Mouse (Mus musculus) neural tube, embryonic 11.5 days (tissue): ENCODE data around the gene Slc11a1. TPM values are rescaled to one million over a fixed set of nuclear protein-coding genes. Genes with fewer than 3 reads are reported as not detected.

Experiments used
- ATAC-seq: fragments of 200-750 bp; cut with Nextera tagmentation; 2 replicates; pipeline ENCODE4 v1.8.0; 2017; ENCODE audit warnings: moderate number of reproducible peaks, mild to moderate bottlenecking, moderate TSS enrichment, moderate library complexity; ENCODE audit not compliant: insufficient read depth, low FRiP score, low TSS enrichment
- DNase-seq: peaks from one replicate; pipeline ENCODE4 v3.0.0-alpha.2; 2015; ENCODE audit warnings: low spot score
- H3K27ac ChIP-seq: fragments of 300-500 bp; sonication (generic); 2 replicates; pipeline ENCODE4 v1.5.1; 2014; ENCODE audit warnings: low read depth, mild to moderate bottlenecking, low read length
- H3K27me3 ChIP-seq: fragments of 300-500 bp; sonication (generic); 2 replicates; pipeline ENCODE4 v1.6.1; 2014; ENCODE audit warnings: mild to moderate bottlenecking, low read length, mixed read lengths; ENCODE audit not compliant: control insufficient read depth, insufficient read depth
- H3K36me3 ChIP-seq: fragments of 300-500 bp; sonication (generic); 2 replicates; pipeline ENCODE4 v1.6.1; 2014; ENCODE audit warnings: mild to moderate bottlenecking, low read length, moderate library complexity, mixed read lengths; ENCODE audit not compliant: control insufficient read depth, insufficient read depth
- H3K4me1 ChIP-seq: fragments of 300-500 bp; sonication (generic); 2 replicates; pipeline ENCODE4 v1.6.1; 2014; ENCODE audit warnings: low read length, mixed read lengths; ENCODE audit not compliant: control insufficient read depth, insufficient read depth
- H3K4me2 ChIP-seq: fragments of 300-500 bp; sonication (generic); 2 replicates; pipeline ENCODE4 v1.6.1; 2014; ENCODE audit warnings: low read depth, mild to moderate bottlenecking, moderate library complexity
- H3K4me3 ChIP-seq: fragments of 300-500 bp; sonication (generic); 2 replicates; pipeline ENCODE4 v1.5.1; 2014; ENCODE audit warnings: low read depth, low read length
- H3K9ac ChIP-seq: fragments of 300-500 bp; sonication (generic); 2 replicates; pipeline ENCODE4 v1.6.1; 2014; ENCODE audit warnings: mild to moderate bottlenecking, low read length
- H3K9me3 ChIP-seq: fragments of 300-500 bp; sonication (generic); 2 replicates; pipeline ENCODE4 v1.6.1; 2016; ENCODE audit warnings: low read length; ENCODE audit not compliant: control insufficient read depth
- WGBS: fragments of 180-500 bp; shearing (Covaris S2); extraction: QIAGEN DNeasy Blood & Tissue Kit; methylation state at CpG from one replicate; pipeline ENCODE4 v1.1.7; 2014; 5-methylcytosine and 5-hydroxymethylcytosine counted together
- polyA plus RNA-seq: library from polyadenylated mRNA; unstranded; fragments of >200 nt; fragmentation: Nextera tagmentation; extraction: Ambion mirVana; gene quantifications from 2 replicates; pipeline ENCODE4 v1.2.1, GENCODE M21; 2014

Slc11a1 gene
- polyA plus RNA-seq, 1 experiment from 2014 or later = 2.3 TPM

DNA sequence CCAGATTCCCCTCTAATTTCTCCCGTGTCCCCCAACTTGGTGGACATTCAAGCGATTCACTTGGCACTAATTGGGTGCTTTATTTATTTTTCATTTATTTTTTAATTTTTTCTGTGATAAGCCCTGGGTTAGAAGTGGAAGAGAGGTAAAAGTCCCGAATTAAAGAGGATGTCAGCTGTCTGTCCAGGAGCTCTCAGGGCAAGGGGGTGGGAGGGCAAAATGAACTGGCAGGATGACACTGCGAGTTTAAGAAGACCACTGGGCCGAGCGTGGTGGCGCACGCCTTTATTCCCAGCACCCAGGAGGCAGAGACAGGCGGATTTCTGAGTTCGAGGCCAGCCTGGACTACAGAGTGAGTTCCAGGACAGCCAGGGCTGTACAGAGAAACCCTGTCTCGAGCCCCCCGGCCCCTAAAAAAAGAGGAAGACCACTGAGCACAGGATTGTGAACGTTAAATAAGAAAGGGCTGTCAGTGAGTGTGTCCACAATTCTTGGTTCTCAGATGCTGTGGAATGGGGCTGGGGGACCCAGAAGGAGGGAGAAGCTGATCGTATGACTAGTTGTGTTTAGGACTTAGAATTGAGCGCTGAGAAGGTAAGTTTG lies 12.5 kb downstream of the Slc11a1 start:
- DNase-seq = no peak
- no peaks in the 10 kb centered on the region for H3K36me3 ChIP-seq
- H3K9ac ChIP-seq = no peak overlapping the region
- peaks cover 8% of the 10 kb centered on the region for H3K4me1 ChIP-seq
- WGBS = 67% methylated on average over 15 of the region's 15 CpGs
- H3K9me3 ChIP-seq = no peaks in the 10 kb centered on the region
- peak overlapping the region; percentile 91; the same call in 1 of the 2 replicates for H3K27ac ChIP-seq
- no peak overlapping the region for H3K4me3 ChIP-seq
- ATAC-seq = no peak
- H3K27me3 ChIP-seq = 0 out of 2 replicates have a peak, but pooled peaks cover 4% of the 10 kb centered on the region
- peak overlapping the region; percentile 63 for H3K4me2 ChIP-seq

DNA sequence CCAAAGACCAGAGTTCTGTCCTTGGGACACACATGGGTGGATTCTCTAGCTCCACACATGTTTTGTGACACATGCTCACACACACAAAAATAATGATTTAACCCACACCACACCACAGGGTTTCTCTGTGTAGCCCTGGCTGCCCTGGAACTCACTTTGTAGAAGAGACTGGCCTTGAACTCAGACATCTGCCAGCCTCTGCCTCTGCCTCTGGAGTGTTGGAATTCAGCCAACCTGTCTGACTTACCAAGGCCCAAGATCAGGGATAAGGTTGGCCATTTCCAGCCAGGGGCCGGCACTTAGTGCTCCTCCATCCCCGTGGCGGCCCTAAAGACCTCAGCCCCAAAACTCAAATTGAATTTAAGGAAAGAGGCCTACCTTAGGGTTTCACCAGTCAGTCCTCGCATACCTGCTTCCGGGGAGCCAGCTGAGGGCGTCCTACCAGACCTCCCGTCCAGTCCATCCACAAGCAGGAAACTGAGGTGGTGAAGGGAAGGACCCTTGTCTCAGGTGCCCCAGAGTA lies 13.5 kb downstream of the Slc11a1 start:
- ATAC-seq (no peak), DNase-seq (no peak)
- no peaks in the 10 kb centered on the region for H3K9me3 ChIP-seq
- H3K4me3 ChIP-seq = no peak overlapping the region
- H3K9ac ChIP-seq = no peak overlapping the region
- no peak overlapping the region for H3K27ac ChIP-seq
- no peak overlapping the region for H3K4me2 ChIP-seq
- no peaks in the 10 kb centered on the region for H3K36me3 ChIP-seq
- H3K4me1 ChIP-seq = peaks cover 14% of the 10 kb centered on the region
- 0 out of 2 replicates have a peak, but pooled peaks cover 4% of the 10 kb centered on the region for H3K27me3 ChIP-seq
- WGBS = 72% methylated on average over 7 of the region's 7 CpGs

DNA sequence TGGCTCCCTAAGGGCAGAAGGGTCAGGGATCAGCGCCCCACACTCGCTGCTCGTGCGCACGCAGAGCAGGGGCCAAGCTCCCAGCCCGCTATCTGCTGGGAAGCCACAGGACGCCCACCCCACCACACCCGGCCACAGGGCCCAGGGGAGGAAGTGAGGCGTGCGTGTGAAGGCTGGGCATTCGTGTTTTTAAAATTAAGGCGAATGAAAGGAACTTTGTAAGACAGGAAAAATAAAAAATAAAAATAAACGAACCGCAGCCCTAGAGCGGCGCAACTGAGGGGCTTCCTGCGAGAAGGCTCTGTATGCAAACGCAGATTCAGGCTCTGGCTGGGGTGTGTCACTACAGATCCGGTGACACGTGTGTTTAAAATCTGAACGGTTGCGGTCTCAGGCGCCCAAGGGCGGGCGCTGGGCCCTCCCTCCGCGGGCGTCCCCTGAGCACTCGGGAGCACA lies 14.9 kb downstream of the Slc11a1 start:
- H3K4me3 ChIP-seq = peak overlapping the region; percentile 7; the same call in 1 of the 2 replicates
- H3K27me3 ChIP-seq = 0 out of 2 replicates have a peak, but pooled peaks cover 4% of the 10 kb centered on the region
- no peak for DNase-seq
- peaks cover 14% of the 10 kb centered on the region for H3K4me1 ChIP-seq
- peaks cover 6% of the 10 kb centered on the region; the same call in 1 of the 2 replicates for H3K36me3 ChIP-seq
- no peak overlapping the region; the same call in 1 of the 2 replicates for H3K9ac ChIP-seq
- WGBS = 4% methylated on average over 29 of the region's 29 CpGs
- no peak for ATAC-seq
- peak overlapping the region; percentile 36 for H3K4me2 ChIP-seq
- H3K9me3 ChIP-seq = no peaks in the 10 kb centered on the region
- H3K27ac ChIP-seq = no peak overlapping the region

DNA sequence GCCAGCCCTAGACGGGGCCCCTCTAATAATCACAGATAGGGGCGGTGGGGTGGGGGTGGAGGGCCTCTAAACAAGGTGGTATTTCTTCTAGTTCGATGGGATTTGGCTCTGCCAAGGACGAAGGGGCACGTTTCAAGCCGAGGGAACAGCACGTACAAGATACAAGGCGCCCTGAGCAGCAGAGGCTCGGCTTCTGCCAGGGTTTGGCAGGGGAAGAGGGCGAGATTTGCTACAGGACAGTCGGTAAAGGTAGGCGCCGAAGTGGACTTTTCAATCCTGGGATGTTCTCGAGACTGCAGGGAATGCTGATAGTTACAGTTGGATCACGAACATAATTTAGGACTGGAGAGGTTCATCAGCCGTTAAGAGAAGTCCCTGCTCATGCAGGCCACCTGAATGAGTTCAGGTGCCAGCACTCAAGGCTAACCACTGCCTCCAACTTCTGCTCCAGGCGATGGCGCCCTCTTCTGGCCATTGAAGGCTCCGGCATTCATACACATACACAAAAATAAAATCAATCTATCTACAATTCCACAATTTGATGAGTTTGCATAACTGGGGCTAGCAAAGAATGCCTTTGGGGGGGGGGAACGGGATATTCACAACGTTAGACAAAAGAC lies 15.4 kb downstream of the Slc11a1 start:
- H3K9ac ChIP-seq = no peak overlapping the region; the same call in 1 of the 2 replicates
- DNase-seq = peak; percentile 41
- WGBS = 5% methylated on average over 21 of the region's 21 CpGs
- no peak for ATAC-seq
- peaks cover 7% of the 10 kb centered on the region; the same call in 1 of the 2 replicates for H3K36me3 ChIP-seq
- H3K9me3 ChIP-seq = no peaks in the 10 kb centered on the region
- H3K4me3 ChIP-seq = peak overlapping the region; percentile 91
- 0 out of 2 replicates have a peak, but pooled peaks cover 4% of the 10 kb centered on the region for H3K27me3 ChIP-seq
- H3K4me1 ChIP-seq = peaks cover 14% of the 10 kb centered on the region
- H3K27ac ChIP-seq = no peak overlapping the region
- peak overlapping the region; percentile 36 for H3K4me2 ChIP-seq

DNA sequence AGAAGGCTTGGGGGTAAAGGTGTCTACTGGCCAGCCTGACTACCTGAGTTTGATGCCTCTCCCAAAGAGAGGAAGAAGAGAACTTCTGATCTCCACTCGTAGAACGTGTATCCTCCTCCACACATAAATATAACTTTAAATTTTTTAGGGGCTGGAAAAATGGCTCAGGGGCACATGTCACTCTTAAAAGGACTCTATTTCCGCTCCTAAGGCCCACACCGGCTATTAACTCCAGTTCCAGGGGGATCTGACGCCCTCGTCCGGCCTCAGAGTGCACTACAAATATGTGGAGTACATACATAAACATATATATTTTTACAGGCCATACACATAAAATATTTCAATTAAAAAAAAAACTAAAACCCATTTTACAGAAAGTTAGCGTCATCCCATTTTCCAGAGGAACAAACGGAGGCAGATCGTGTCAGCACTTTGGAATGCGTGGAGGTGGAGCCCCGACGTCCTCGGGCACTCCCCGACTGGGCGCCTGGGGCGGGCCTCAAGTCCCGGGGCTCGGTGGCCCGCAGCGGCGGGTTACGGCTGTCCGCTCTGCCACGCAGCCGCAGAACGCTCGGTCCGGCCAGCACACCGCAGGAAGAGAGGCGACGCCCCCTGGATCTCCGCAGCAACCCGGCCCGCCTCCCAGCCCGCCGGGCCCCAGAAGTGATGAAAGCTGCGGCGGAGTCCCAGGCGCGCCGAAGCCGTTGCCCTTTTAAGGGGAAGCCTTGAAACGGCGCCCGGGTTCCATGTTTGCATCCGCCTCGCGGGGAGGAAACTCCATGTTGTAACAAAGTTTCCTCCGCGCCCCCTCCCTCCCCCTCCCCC lies 16.1 kb downstream of the Slc11a1 start, which contains the start of gene Ctdsp1:
Gene Ctdsp1, plus strand, starts transcription at position 586 of the 825 bp plus-strand sequence.
- 2% methylated on average over 51 of the region's 51 CpGs for WGBS
- H3K4me2 ChIP-seq = peak within 1 kb of the TSS; percentile 88
- peak; percentile 68 for ATAC-seq

GRCm38 (mm10) chr1:74391844-74392441 lies 16.9 kb downstream of the Slc11a1 start:
- DNase-seq (peak; percentile 63), ATAC-seq (peak; percentile 53; the same call in 1 of the 2 replicates)
- peak overlapping the region; percentile 91 for H3K4me3 ChIP-seq
- under 1% methylated on average over 48 of the region's 63 CpGs for WGBS
- 0 out of 2 replicates have a peak, but pooled peaks cover 4% of the 10 kb centered on the region for H3K27me3 ChIP-seq
- H3K9me3 ChIP-seq = no peaks in the 10 kb centered on the region
- peak overlapping the region; percentile 88 for H3K4me2 ChIP-seq
- peak overlapping the region; percentile 86 for H3K27ac ChIP-seq
- H3K4me1 ChIP-seq = peaks cover 14% of the 10 kb centered on the region
- H3K36me3 ChIP-seq = peaks cover 7% of the 10 kb centered on the region; the same call in 1 of the 2 replicates
- H3K9ac ChIP-seq = peak overlapping the region; percentile 90

More for the DNA sequence above, 16.1 kb downstream of the Slc11a1 start, which contains the start of gene Ctdsp1:
- Histone ChIP-seq H3K27ac (peak within 1 kb of the TSS; percentile 86), H3K9me3 (no peaks in the 10 kb centered on the region), H3K36me3 (peaks cover 7% of the 10 kb centered on the region; the same call in 1 of the 2 replicates), H3K4me1 (peaks cover 14% of the 10 kb centered on the region), H3K27me3 (0 out of 2 replicates have a peak, but pooled peaks cover 4% of the 10 kb centered on the region), H3K4me3 (peak within 1 kb of the TSS; percentile 91), H3K9ac (peak within 1 kb of the TSS; percentile 90)
- peak; percentile 98 for DNase-seq

DNA sequence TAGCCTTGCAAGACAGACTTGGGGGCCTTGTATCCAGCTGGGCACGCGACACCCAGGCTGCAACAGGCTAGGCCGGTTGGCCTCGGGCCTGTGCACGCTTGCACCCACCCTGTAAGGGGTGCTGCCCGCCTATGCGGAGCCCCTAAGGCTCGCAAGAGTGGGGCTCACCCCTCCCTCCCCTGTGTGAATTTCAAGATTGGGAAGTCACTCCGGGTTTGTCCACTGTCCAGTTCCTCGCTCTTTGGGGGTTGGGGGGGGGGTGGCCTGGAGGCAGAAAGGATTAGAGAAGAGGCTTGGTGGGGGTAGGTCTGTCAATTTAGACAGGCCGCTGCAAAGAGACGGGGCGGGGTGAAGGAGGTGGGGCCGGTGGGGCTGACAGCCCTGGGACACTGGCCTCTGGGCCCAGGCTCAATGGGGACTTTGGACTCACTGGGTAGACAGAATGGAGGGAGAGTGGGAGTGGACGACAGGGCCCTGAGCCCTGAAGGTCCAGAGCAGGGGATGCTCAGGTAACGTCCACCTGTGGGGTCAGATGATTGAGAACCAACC lies 17.5 kb downstream of the Slc11a1 start:
- H3K9me3 ChIP-seq = no peaks in the 10 kb centered on the region
- H3K4me1 ChIP-seq = peaks cover 12% of the 10 kb centered on the region
- 4% methylated on average over 16 of the region's 16 CpGs for WGBS
- ATAC-seq = 0 out of 2 replicates have a peak, but pooled peaks have one; percentile 1
- peaks cover 7% of the 10 kb centered on the region; the same call in 1 of the 2 replicates for H3K36me3 ChIP-seq
- DNase-seq = no peak
- peak overlapping the region; percentile 88 for H3K4me2 ChIP-seq
- 0 out of 2 replicates have a peak, but pooled peaks cover 4% of the 10 kb centered on the region for H3K27me3 ChIP-seq
- H3K4me3 ChIP-seq = peak overlapping the region; percentile 91
- no peak overlapping the region for H3K27ac ChIP-seq
- peak overlapping the region; percentile 90 for H3K9ac ChIP-seq
